Mouse (Mus musculus): ENCODE results near the gene Tspan8. TPM values are rescaled to one million over a fixed set of nuclear protein-coding genes. Genes with fewer than 3 reads are reported as not detected.

Tspan8 gene
- polyA plus RNA-seq, 1 experiment from 2014 or later = 0.47 TPM

DNA sequence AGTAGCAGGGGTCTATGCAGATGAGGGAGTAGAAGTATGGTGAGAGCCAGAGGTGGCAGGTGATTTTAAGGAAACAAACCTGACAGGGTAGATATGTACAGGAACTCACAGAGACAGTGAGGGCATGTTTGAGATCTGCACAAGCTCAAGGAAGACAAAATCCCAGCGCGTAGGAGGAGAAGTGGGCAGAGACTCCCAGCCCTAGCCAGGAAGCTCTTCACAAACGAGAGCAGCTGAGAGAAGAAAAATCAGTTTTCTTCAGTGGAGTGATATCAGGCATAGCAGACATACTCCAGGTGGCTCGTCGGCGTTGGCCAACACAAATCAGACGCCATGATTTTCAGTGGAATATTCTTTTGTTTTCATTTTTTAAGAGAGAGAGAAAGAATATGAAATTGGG is 8.7 kb downstream of the Tspan8 start:
- Histone ChIP-seq H3K27ac (ENCODE audit: low read length) (no peak overlapping the region), H3K4me3 (replicated peaks; ENCODE audit: low read length) (no peak overlapping the region), H3K27me3 (replicated peaks; ENCODE audit: control insufficient read depth, insufficient read depth, low read length) (no peaks in the 10 kb centered on the region), H3K9ac (replicated peaks; ENCODE audit: low read depth, low read length) (no peak overlapping the region), H3K9me3 (ENCODE audit: control insufficient read depth, low read length) (no peaks in the 10 kb centered on the region), H3K4me1 (replicated peaks; ENCODE audit: control insufficient read depth, insufficient read depth, low read length) (no peaks in the 10 kb centered on the region), H3K4me2 (ENCODE audit: low read length) (no peak overlapping the region), H3K36me3 (ENCODE audit: control insufficient read depth, insufficient read depth) (no peaks in the 10 kb centered on the region)
- ATAC-seq = no peak
- 94% methylated on average over 7 of the region's 7 CpGs for WGBS

DNA sequence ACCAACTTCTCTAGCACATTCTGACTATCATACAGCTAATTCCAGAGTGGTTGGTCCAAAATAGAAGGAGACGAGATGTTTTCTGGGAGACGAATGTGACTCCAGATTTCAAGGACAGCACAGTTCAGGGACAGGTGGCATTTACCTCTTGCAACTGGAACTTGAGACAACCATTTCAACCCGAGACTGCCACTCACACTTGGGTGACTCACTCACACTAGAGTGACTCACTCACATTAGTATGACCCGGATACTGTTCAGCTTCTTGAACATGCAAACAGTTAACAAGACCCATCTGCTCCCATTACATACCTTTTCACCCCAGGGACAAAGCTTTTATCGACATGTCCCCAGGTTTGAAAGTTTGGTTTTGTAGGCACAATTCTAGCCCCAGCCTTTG is 12.2 kb downstream of the Tspan8 start:
- no peaks in the 10 kb centered on the region for H3K4me1 ChIP-seq (replicated peaks; ENCODE audit: control insufficient read depth, insufficient read depth, low read length)
- no peaks in the 10 kb centered on the region for H3K9me3 ChIP-seq (ENCODE audit: control insufficient read depth, low read length)
- WGBS = 85% methylated on average over 5 of the region's 5 CpGs
- no peaks in the 10 kb centered on the region for H3K36me3 ChIP-seq (ENCODE audit: control insufficient read depth, insufficient read depth)
- no peak overlapping the region for H3K4me3 ChIP-seq (replicated peaks; ENCODE audit: low read length)
- no peak for ATAC-seq
- H3K4me2 ChIP-seq (ENCODE audit: low read length) = no peak overlapping the region
- H3K27ac ChIP-seq (ENCODE audit: low read length) = no peak overlapping the region
- no peak overlapping the region for H3K9ac ChIP-seq (replicated peaks; ENCODE audit: low read depth, low read length)
- H3K27me3 ChIP-seq (replicated peaks; ENCODE audit: control insufficient read depth, insufficient read depth, low read length) = no peaks in the 10 kb centered on the region

- Histone ChIP-seq H3K36me3 (ENCODE audit: control insufficient read depth, insufficient read depth) (no peaks in the 10 kb centered on the region), H3K4me2 (ENCODE audit: low read length) (no peak overlapping the region), H3K9ac (replicated peaks; ENCODE audit: low read depth, low read length) (no peak overlapping the region), H3K4me3 (replicated peaks; ENCODE audit: low read length) (no peak overlapping the region), H3K9me3 (ENCODE audit: control insufficient read depth, low read length) (no peaks in the 10 kb centered on the region), H3K27me3 (replicated peaks; ENCODE audit: control insufficient read depth, insufficient read depth, low read length) (no peaks in the 10 kb centered on the region), H3K27ac (ENCODE audit: low read length) (no peak overlapping the region), H3K4me1 (replicated peaks; ENCODE audit: control insufficient read depth, insufficient read depth, low read length) (no peaks in the 10 kb centered on the region)
- WGBS = 77% methylated on average over 1 of the region's 1 CpGs
- ATAC-seq = no peak
Observed at GRCm38 (mm10) chr10:115829696-115830095, 13.1 kb downstream of the Tspan8 start.

- H3K27me3 ChIP-seq (replicated peaks; ENCODE audit: control insufficient read depth, insufficient read depth, low read length) = no peaks in the 10 kb centered on the region
- WGBS = 58% methylated on average over 3 of the region's 3 CpGs
- no peaks in the 10 kb centered on the region for H3K4me1 ChIP-seq (replicated peaks; ENCODE audit: control insufficient read depth, insufficient read depth, low read length)
- H3K36me3 ChIP-seq (ENCODE audit: control insufficient read depth, insufficient read depth) = no peaks in the 10 kb centered on the region
- no peaks in the 10 kb centered on the region for H3K9me3 ChIP-seq (ENCODE audit: control insufficient read depth, low read length)
- H3K4me2 ChIP-seq (ENCODE audit: low read length) = no peak overlapping the region
- no peak overlapping the region for H3K27ac ChIP-seq (ENCODE audit: low read length)
- no peak overlapping the region for H3K4me3 ChIP-seq (replicated peaks; ENCODE audit: low read length)
- no peak overlapping the region for H3K9ac ChIP-seq (replicated peaks; ENCODE audit: low read depth, low read length)
- no peak for ATAC-seq
Observed at GRCm38 (mm10) chr10:115830726-115831125, 14.1 kb downstream of the Tspan8 start.

- Histone ChIP-seq H3K27me3 (replicated peaks; ENCODE audit: control insufficient read depth, insufficient read depth, low read length) (no peaks in the 10 kb centered on the region), H3K4me1 (replicated peaks; ENCODE audit: control insufficient read depth, insufficient read depth, low read length) (no peaks in the 10 kb centered on the region), H3K27ac (ENCODE audit: low read length) (no peak overlapping the region), H3K4me3 (replicated peaks; ENCODE audit: low read length) (no peak overlapping the region), H3K9ac (replicated peaks; ENCODE audit: low read depth, low read length) (no peak overlapping the region), H3K36me3 (ENCODE audit: control insufficient read depth, insufficient read depth) (no peaks in the 10 kb centered on the region), H3K4me2 (ENCODE audit: low read length) (no peak overlapping the region), H3K9me3 (ENCODE audit: control insufficient read depth, low read length) (no peaks in the 10 kb centered on the region)
- ATAC-seq = no peak
- WGBS = 91% methylated on average over 6 of the region's 6 CpGs
Observed at GRCm38 (mm10) chr10:115834017-115834416, 17.4 kb downstream of the Tspan8 start.

DNA sequence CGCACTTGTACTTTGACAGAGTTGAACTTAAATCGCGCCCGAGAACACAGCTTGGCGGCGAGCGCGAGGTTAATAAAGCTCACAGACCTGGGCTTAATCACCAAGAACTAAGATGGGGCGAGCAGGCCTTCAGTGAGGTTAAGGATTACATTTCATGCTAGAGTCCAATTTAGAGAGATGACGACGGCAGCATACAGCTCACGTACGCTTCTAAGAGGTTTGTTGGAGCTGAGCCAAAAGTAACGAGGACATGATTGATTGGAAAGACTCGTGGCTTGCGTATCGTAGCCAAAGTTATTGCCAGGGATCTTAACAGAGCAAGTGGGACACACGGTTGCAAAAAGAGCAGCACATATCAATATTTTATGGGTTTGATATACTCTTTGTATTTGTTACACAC is 30.3 kb downstream of the Tspan8 start:
- no peak for ATAC-seq
- Histone ChIP-seq H3K36me3 (ENCODE audit: control insufficient read depth, insufficient read depth) (no peaks in the 10 kb centered on the region), H3K4me2 (ENCODE audit: low read length) (peak overlapping the region; percentile 25; the same call in 1 of the 2 replicates), H3K4me3 (replicated peaks; ENCODE audit: low read length) (no peak overlapping the region), H3K27me3 (replicated peaks; ENCODE audit: control insufficient read depth, insufficient read depth, low read length) (no peaks in the 10 kb centered on the region), H3K4me1 (replicated peaks; ENCODE audit: control insufficient read depth, insufficient read depth, low read length) (peaks cover 3% of the 10 kb centered on the region; the same call in 1 of the 2 replicates), H3K9me3 (ENCODE audit: control insufficient read depth, low read length) (no peaks in the 10 kb centered on the region), H3K27ac (ENCODE audit: low read length) (no peak overlapping the region), H3K9ac (replicated peaks; ENCODE audit: low read depth, low read length) (no peak overlapping the region)
- WGBS = 49% methylated on average over 18 of the region's 18 CpGs

- WGBS = 87% methylated on average over 1 of the region's 1 CpGs
- Histone ChIP-seq H3K9ac (replicated peaks; ENCODE audit: low read depth, low read length) (no peak overlapping the region), H3K4me3 (replicated peaks; ENCODE audit: low read length) (no peak overlapping the region), H3K27me3 (replicated peaks; ENCODE audit: control insufficient read depth, insufficient read depth, low read length) (no peaks in the 10 kb centered on the region), H3K4me2 (ENCODE audit: low read length) (no peak overlapping the region), H3K4me1 (replicated peaks; ENCODE audit: control insufficient read depth, insufficient read depth, low read length) (peaks cover 3% of the 10 kb centered on the region; the same call in 1 of the 2 replicates), H3K9me3 (ENCODE audit: control insufficient read depth, low read length) (no peaks in the 10 kb centered on the region), H3K27ac (ENCODE audit: low read length) (no peak overlapping the region), H3K36me3 (ENCODE audit: control insufficient read depth, insufficient read depth) (no peaks in the 10 kb centered on the region)
- ATAC-seq = no peak
Observed at GRCm38 (mm10) chr10:115848511-115848910, 31.9 kb downstream of the Tspan8 start.

GRCm38 (mm10) chr10:115860210-115860880 is 43.7 kb downstream of the Tspan8 start:
- Histone ChIP-seq H3K9me3 (ENCODE audit: control insufficient read depth, low read length) (no peaks in the 10 kb centered on the region), H3K36me3 (ENCODE audit: control insufficient read depth, insufficient read depth) (no peaks in the 10 kb centered on the region), H3K4me1 (replicated peaks; ENCODE audit: control insufficient read depth, insufficient read depth, low read length) (no peaks in the 10 kb centered on the region), H3K4me3 (replicated peaks; ENCODE audit: low read length) (no peak overlapping the region), H3K27me3 (replicated peaks; ENCODE audit: control insufficient read depth, insufficient read depth, low read length) (no peaks in the 10 kb centered on the region), H3K9ac (replicated peaks; ENCODE audit: low read depth, low read length) (no peak overlapping the region), H3K4me2 (ENCODE audit: low read length) (no peak overlapping the region), H3K27ac (ENCODE audit: low read length) (no peak overlapping the region)
- 87% methylated on average over 13 of the region's 15 CpGs for WGBS
- no peak for ATAC-seq

- 85% methylated on average over 5 of the region's 5 CpGs for WGBS
- Histone ChIP-seq H3K4me3 (replicated peaks; ENCODE audit: low read length) (no peak overlapping the region), H3K36me3 (ENCODE audit: control insufficient read depth, insufficient read depth) (no peaks in the 10 kb centered on the region), H3K27ac (ENCODE audit: low read length) (no peak overlapping the region), H3K4me1 (replicated peaks; ENCODE audit: control insufficient read depth, insufficient read depth, low read length) (no peaks in the 10 kb centered on the region), H3K27me3 (replicated peaks; ENCODE audit: control insufficient read depth, insufficient read depth, low read length) (no peaks in the 10 kb centered on the region), H3K9me3 (ENCODE audit: control insufficient read depth, low read length) (no peaks in the 10 kb centered on the region), H3K4me2 (ENCODE audit: low read length) (no peak overlapping the region), H3K9ac (replicated peaks; ENCODE audit: low read depth, low read length) (no peak overlapping the region)
- ATAC-seq = no peak
Observed at GRCm38 (mm10) chr10:115861967-115862366, 45.3 kb downstream of the Tspan8 start.

DNA sequence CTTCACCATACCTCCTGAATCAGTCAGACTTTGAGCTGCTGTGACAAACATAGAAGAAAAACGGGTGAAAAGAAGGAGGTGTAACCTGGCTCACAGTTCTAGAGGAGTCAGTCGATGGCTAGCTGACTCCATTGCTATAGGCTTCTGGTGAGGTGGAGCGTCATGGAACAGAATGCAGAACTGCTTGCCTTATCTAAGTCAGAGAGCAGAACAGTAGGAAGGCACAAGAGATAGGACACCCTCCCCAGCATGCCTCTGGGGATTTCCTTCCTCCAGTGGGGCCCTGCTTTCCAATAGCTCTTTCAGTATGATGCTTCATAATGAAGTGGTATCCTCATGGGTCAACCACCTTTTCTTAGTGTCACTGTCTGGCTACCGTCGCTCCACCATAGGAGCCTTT is 66.1 kb downstream of the Tspan8 start:
- H3K9me3 ChIP-seq (ENCODE audit: control insufficient read depth, low read length) = no peaks in the 10 kb centered on the region
- WGBS = 90% methylated on average over 5 of the region's 5 CpGs
- H3K27ac ChIP-seq (ENCODE audit: low read length) = no peak overlapping the region
- ATAC-seq = no peak
- no peaks in the 10 kb centered on the region for H3K27me3 ChIP-seq (replicated peaks; ENCODE audit: control insufficient read depth, insufficient read depth, low read length)
- H3K9ac ChIP-seq (replicated peaks; ENCODE audit: low read depth, low read length) = no peak overlapping the region
- no peak overlapping the region for H3K4me3 ChIP-seq (replicated peaks; ENCODE audit: low read length)
- H3K36me3 ChIP-seq (ENCODE audit: control insufficient read depth, insufficient read depth) = no peaks in the 10 kb centered on the region
- H3K4me2 ChIP-seq (ENCODE audit: low read length) = no peak overlapping the region
- no peaks in the 10 kb centered on the region for H3K4me1 ChIP-seq (replicated peaks; ENCODE audit: control insufficient read depth, insufficient read depth, low read length)

All from forebrain, embryonic 16.5 days (tissue).